Mouse (Mus musculus): ENCODE results near the gene Gm10436. TPM values are rescaled to one million over a fixed set of nuclear protein-coding genes. Genes with fewer than 3 reads are reported as not detected.
"Not testable (repeated sequence)": the region's sequence is repeated elsewhere in the genome, so short reads cannot be mapped to it uniquely, and the experiment has no call there.

Gene Gm10436
- not detected for total RNA-seq (2021)
- long read RNA-seq, experiment 1 = 0 reads
- long read RNA-seq, experiment 2 = 0 reads

GRCm38 (mm10) chr12:88182008-88182407 lies at the start of gene Gm10436:
TSS of gene Gm10436 (minus strand) at chr12:88182108.
- not testable (repeated sequence) for DNase-seq (ENCODE audit: low spot score in 2 of 2)

- DNase-seq (ENCODE audit: low spot score in 2 of 2) = no peak
Measured at GRCm38 (mm10) chr12:88219445-88219844, 37.5 kb upstream of the Gm10436 start.

GRCm38 (mm10) chr12:88218059-88218458 lies 36.2 kb upstream of the Gm10436 start:
- DNase-seq (ENCODE audit: low spot score in 2 of 2) = not testable (repeated sequence)

GRCm38 (mm10) chr12:88214641-88215040 lies 32.7 kb upstream of the Gm10436 start:
- DNase-seq (ENCODE audit: low spot score in 2 of 2) = no peak

- DNase-seq (ENCODE audit: low spot score in 2 of 2) = not testable (repeated sequence)
Measured at GRCm38 (mm10) chr12:88211458-88211857, 29.6 kb upstream of the Gm10436 start.

GRCm38 (mm10) chr12:88202856-88203255 lies 20.9 kb upstream of the Gm10436 start:
- DNase-seq (ENCODE audit: low spot score in 2 of 2) = no peak

Other genes starting within 250 kb of the Gm10436 start
- gene Gm2042, start 228.0 kb downstream of the Gm10436 start, total RNA-seq (2021) = not detected
- gene Gm2075, start 170.3 kb downstream of the Gm10436 start, total RNA-seq (2021) = not detected
- not detected for gene Gm6803, start 163.3 kb downstream of the Gm10436 start, total RNA-seq (2021)
- gene Gm2056, start 155.1 kb downstream of the Gm10436 start, total RNA-seq (2021) = not detected
- gene Gm16368, start 98.4 kb downstream of the Gm10436 start, total RNA-seq (2021) = not detected
- gene Gm8332, start 68.0 kb upstream of the Gm10436 start, total RNA-seq (2021) = not detected
- not detected for gene Gm5662, start 92.4 kb upstream of the Gm10436 start, total RNA-seq (2021)
- gene Gm5039, start 141.9 kb upstream of the Gm10436 start, total RNA-seq (2021) = not detected
- gene Adck1, start 178.4 kb upstream of the Gm10436 start, total RNA-seq (2021) = 10 to 100 TPM; 20.5 to 22.6 TPM